Mouse (Mus musculus) A20 (cell line): ENCODE data around the gene Insyn1.
A peak's percentile ranks its signal among the peaks of the same experiment; 100 is the strongest.

Source experiments
- DNase-seq: peaks from one replicate; pipeline ENCODE4 v3.0.0-alpha.2; 2011; ENCODE audit warnings: low read depth, low spot score

Insyn1 gene

GRCm38 (mm10) chr9:58487076-58487475 lies 1.3 kb upstream of the Insyn1 start:
- DNase-seq: no peak

DNA sequence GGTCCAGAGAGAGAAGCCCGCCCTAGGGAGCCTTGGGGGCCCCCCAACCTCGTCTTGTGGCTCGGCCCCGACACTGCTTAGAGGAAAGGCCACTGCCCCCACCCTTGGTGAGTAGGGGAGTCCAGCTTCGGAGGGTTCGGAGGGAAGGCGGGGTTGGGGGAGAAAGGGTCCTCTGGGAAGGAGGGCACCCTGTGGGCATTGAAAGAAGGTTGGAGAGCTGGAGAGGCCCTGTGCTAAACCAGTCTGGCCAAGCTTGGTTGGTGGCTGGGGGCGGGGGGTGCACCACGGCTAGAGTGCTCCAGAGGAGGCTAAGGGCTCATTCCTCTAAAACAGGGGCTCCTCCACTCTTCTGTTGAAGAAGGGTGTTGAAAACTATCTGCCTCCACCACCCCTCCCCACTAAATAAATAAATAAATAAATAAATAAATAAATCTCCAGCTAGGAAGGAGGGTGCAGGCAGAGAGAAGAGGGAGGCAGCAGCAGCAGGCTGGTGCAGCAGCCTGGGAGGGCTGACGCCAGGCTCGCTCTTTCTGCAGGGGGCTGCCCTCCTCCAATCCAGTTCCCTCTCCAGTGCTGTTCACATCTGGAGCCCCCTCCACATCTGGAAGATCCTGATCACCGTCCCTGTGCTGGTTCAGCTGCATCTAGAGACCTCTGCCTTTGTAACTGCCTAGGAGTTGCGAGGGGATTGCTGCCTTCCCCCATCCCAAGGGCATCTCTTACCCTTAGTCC lies 896 bp downstream of the Insyn1 start:
- DNase-seq: no peak

DNA sequence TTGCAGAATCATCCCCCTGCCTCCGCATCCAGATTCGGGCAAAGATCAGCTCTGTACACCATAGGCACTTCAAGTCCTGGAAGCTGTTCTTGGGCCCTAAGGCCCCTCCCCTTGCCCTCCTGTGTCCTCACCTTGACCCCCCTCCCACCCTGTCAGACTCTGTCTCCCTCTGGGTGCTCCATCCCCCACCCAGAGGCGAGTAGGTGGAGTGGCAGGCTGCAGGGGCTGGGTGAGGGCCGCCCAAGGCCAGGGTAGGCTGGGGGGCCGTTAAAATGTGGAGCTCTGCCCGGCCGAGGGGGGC lies 1.4 kb downstream of the Insyn1 start:
- no peak for DNase-seq

GRCm38 (mm10) chr9:58490391-58490790 lies 2.0 kb downstream of the Insyn1 start:
- no peak for DNase-seq

DNA sequence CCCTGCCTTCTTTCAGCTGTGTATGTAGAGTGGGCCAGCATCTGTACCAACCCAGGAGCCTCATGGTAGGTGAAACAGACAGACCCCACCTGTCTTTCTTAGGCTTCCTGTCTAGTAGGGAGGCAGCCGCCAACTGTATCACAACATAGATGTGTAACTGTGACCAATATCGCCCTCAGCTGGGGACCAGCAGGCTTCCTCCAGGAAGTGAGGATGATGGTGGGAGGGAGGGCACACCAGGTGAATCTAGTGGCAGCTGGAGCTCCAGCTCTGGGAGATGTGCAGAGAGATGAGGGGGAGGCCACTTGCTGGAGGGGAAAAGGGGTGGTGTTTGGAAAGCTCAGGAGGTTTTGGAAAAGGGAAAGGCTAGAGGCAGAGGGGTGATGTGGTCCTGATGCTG lies 6.6 kb downstream of the Insyn1 start:
- no peak for DNase-seq

GRCm38 (mm10) chr9:58496470-58497182 lies 8.2 kb downstream of the Insyn1 start:
- peak; percentile 31 for DNase-seq

GRCm38 (mm10) chr9:58497942-58498341 lies 9.5 kb downstream of the Insyn1 start:
- DNase-seq: no peak

- DNase-seq: no peak
These were observed 12.5 kb downstream of the Insyn1 start for GRCm38 (mm10) chr9:58500946-58501345.

- no peak for DNase-seq
These were observed 19.0 kb downstream of the Insyn1 start for GRCm38 (mm10) chr9:58507216-58508005.

DNA sequence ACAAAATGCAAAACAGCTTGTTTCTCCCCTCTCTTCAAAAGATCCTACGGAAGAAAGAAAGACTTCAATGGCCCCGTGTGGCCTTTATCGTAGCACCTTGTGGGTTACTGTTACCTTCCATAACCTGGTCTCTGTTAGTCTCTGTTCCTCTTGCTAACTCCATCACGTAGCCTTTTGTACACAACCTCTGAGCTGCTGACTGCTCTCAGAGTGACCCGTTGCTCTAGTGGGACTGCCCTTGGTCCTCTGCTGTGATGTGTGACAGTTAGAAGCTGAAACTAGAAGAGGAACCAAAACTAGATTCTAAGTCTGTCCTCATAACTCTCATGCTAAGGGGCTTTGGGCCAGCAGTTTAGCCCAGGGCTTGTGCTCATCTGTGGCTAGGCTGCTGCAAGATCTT lies 22.0 kb downstream of the Insyn1 start:
- DNase-seq: peak; percentile 89

DNA sequence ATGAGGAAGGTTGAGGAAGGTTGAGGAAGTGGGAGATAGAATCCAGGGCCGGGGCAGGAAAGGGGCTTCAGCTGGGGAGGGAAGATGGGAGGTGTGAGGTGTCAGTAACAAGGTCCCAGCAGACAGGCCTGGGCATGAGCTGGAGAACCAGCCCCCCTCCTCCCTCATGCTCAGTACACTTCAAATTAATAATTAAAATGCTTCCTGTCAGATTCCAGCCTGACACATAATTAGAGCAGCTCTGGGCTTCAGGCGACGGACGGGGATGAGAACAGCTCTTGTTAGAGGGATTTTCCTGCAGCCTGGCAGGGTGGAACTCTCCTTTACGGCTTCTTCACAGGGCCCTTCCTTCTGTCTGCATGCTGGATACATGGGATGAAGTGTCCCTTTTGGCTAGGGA lies 25.3 kb downstream of the Insyn1 start:
- no peak for DNase-seq

DNA sequence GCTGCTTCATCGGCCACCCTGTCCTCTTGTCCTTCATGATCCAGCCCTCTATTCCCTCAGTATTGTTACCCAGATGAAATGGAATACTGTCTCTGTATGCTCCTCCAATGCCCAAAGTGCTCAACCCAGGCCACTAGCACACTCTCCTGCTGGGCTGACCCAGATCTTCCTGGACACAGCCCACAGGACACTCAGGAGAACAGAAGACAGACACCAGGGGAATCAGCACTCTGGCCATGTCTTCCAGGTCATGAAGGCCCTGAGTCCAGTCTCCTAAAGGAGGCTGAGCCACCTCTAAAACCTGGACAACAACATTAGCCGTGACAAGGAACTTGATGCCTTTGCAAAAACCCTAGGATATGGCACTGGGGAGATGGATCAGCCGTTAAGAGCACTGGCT lies 28.1 kb downstream of the Insyn1 start:
- no peak for DNase-seq

- DNase-seq: peak; percentile 40
These were observed 29.7 kb downstream of the Insyn1 start for GRCm38 (mm10) chr9:58517866-58518750.

- DNase-seq: no peak
These were observed 31.6 kb downstream of the Insyn1 start for GRCm38 (mm10) chr9:58519953-58520352.

DNA sequence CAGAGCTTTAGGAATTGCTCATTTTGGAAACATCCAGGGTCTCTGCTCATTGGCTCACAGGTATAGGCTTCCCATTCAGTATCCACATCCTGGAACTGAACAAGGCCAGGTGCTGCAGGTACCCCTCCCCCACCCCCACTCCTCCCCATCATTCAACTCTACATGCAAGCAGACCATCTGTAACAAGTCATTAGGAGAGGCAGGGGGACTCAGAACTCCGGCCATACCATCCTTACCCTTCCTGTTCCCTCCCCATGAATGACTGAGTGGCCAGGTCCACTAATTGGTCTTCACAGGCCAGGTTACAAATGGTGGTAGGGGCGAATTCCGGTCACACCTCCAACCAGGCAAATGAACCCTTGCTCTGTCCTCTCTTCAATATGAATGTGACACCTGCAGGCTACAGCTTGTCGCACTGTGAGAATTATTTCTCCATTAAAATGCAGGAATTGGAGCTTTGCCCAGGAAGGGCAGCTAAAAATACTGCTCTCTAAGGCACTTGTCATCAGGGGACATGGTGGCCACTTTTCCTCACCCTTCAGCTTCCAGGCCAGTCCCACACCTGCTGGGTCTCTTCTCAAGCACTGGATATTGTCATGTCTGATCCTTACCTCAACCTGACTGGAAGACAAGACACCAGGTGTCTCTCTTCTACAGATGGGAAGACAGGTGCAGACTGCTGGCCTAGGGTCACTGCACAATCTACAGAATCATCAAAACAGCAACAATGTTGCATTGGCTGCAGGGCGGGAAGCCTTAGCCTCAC lies 32.6 kb downstream of the Insyn1 start:
- no peak for DNase-seq

- no peak for DNase-seq
These were observed 33.5 kb downstream of the Insyn1 start for GRCm38 (mm10) chr9:58521883-58522423.

DNA sequence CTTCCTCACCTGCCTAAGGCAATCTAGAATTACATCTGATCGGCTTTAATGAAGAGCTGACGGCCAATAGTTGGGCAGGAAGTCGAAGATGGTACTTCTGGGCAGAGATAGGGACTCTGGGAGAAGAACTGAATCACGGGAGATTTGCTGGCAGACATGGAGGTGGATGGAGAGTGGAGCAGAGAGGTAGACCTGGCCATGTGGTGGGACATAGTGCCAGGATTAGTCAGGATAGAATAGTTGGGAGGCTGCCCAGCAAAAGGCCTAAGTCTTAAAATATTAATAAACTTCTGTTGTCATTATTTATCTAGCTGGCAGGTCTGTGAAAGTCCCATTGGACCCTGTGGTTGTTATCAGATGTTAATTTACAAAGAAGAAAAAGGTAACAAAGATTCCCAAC lies 36.7 kb downstream of the Insyn1 start:
- DNase-seq: no peak

DNA sequence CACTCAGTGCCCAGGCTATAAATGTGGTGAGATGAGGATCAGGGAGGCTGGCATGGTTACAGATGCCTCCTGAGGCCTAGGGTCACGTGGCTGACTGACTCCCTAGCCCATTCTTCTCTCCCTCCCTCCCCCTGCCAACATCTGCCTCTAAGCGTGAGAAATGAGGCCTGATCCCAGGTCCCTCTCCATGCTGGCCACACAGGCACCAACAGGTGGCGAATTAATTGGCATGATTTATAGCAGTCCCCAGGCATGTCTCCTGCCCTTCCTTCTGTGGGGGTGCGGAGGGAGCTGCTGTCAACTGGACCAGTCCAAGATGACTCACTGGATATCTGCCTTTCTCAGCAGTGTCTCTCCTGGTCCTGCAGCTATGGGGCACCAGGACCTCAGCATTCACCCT lies 39.4 kb downstream of the Insyn1 start:
- no peak for DNase-seq

DNA sequence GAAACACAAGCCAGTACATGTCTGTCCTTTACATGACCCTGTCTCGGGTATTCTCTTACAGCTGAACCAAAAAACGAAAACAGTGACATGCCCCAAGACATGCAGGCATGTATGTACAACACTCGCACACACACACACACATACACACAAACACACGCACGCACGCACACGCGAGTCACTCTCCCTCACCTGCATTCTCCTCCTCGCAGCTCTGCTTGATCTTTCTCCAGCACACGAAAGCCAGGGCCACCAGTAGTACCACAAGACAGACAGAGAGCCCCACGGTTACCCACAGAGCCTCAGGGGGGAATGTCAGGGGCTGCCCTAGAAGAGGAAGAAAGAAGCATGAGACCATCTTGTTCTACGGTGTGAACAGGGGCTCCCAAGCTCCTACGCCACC lies 42.0 kb downstream of the Insyn1 start:
- DNase-seq: no peak

DNA sequence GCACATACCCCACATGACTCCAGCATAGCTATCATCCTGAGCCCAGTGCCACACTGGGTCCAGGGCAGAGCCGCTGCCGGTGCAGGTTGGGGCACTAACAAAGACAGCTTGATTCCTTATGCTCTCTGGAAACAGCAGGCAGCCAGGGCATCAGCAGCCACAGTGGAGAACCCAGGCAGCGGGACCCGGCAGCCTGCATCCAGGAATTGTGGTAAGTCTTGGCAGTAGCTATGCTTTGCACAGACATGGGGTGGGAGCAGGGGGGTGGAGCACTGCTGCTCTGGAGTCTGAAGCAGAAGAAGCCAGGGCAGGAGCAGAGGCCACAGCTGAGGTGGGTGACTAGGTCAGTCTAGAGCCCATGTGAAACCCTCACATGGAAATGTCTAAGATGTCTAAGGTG lies 43.8 kb downstream of the Insyn1 start:
- DNase-seq: no peak

- DNase-seq: no peak
These were observed 44.9 kb downstream of the Insyn1 start for GRCm38 (mm10) chr9:58533322-58533721.
